Mouse (Mus musculus) brown adipose tissue, adult 24 weeks (tissue): Measurements from ENCODE around the gene G6pc3. TPM values are rescaled to one million over a fixed set of nuclear protein-coding genes. Genes with fewer than 3 reads are reported as not detected.

ENCODE experiments used
- H3K27ac ChIP-seq: fragments of 200-500 bp; replicated peaks from 2 replicates; pipeline ENCODE4 v1.5.1; 2012; ENCODE audit warnings: low read depth, mild to moderate bottlenecking, low read length
- H3K4me1 ChIP-seq: fragments of 200-500 bp; 2 replicates; pipeline ENCODE4 v1.6.1; 2012; ENCODE audit warnings: low read length, mixed read lengths; ENCODE audit not compliant: control insufficient read depth, insufficient read depth, insufficient read length
- H3K4me3 ChIP-seq: fragments of 200-500 bp; 2 replicates; pipeline ENCODE4 v1.5.1; 2012; ENCODE audit warnings: low read depth, mild to moderate bottlenecking, low read length, moderate library complexity; ENCODE audit not compliant: insufficient read depth
- polyA plus RNA-seq: library from polyadenylated mRNA; stranded (reverse); fragments of >200 nt; gene quantifications from 2 replicates; pipeline ENCODE4 v1.2.4, GENCODE M21; 2012; ENCODE audit not compliant: missing spikeins, insufficient read depth, insufficient read length

The G6pc3 gene
- polyA plus RNA-seq, 1 experiment, result 51.7 TPM

DNA sequence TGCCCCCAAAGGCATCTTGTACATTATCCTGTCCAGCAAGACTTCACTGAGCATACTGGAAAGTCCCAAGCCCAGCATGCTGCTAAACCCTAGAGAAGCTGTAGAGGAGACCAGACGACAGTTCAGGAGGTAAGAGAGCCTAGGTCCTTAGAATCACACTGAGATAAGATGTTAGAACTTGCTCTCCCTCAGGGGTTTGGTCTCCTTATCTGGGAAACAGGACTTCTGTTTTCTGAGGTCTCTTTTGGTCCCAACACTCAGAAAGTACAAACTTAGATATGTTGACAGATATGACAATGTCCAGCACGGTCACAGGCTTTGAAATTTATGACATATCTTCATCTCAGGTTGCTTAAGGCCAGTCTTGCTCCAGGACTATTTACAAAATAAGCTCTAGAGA, 46.6 kb downstream of the G6pc3 start:
- no peak overlapping the region for H3K4me3 ChIP-seq
- H3K4me1 ChIP-seq, result no peaks in the 10 kb centered on the region
- H3K27ac ChIP-seq, result no peak overlapping the region

DNA sequence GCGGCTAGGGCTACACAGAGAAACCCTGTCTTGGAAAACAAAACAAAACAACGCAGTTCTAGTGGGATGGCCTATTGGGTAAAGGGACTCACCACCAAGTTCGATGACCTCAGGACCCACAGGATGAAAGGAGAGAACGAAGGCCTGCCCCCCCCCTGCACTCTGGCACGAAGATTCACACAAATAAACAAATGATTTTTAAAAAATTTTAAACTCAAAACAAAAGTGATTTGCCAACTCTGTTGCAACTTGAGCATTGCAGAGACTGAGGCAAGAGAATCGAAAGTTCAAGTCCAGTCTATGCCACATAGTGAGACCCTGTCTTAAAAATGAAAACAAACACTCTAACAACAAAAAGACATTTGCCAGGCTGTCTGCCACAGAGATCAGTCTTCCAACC, 51.2 kb downstream of the G6pc3 start:
- peaks cover 2% of the 10 kb centered on the region; the same call in 1 of the 2 replicates for H3K4me1 ChIP-seq
- no peak overlapping the region for H3K4me3 ChIP-seq
- no peak overlapping the region for H3K27ac ChIP-seq

- no peak overlapping the region for H3K27ac ChIP-seq
- H3K4me1 ChIP-seq, result peaks cover 2% of the 10 kb centered on the region; the same call in 1 of the 2 replicates
- no peak overlapping the region for H3K4me3 ChIP-seq
Observed at GRCm38 (mm10) chr11:102241246-102241645, 51.8 kb downstream of the G6pc3 start.

DNA sequence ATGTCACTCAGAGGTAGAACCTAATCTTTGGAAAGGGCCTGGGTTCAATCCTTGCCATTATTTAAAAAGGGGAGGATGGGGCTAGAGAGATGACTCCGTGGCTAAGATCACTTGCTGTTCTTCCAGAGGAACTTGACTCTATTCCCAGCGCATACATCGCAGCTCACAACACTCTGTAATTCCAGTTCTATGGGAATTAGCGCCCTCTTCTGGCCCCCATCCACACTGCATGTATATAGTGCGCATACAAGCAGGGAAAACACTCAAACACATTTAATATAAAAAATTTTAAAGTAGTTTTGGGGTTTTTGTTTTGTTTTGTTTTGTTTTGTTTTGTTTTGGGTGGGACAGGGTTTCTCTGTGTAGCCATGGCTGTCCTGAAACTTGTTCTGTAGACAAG, 52.5 kb downstream of the G6pc3 start:
- Histone ChIP-seq H3K4me1 (peaks cover 2% of the 10 kb centered on the region; the same call in 1 of the 2 replicates), H3K27ac (no peak overlapping the region), H3K4me3 (no peak overlapping the region)

Other genes starting within 250 kb of the G6pc3 start
- gene Sost, start 222.6 kb upstream of the G6pc3 start, polyA plus RNA-seq, result not detected in 2 replicates
- not detected in 2 replicates for gene Cfap97d1, start 205.3 kb upstream of the G6pc3 start, polyA plus RNA-seq
- 66.5 and 75.1 TPM in 2 replicates for gene Dusp3, start 202.6 kb upstream of the G6pc3 start, polyA plus RNA-seq
- gene Mpp3, start 161.2 kb upstream of the G6pc3 start, polyA plus RNA-seq, result 0.54 and 0.87 TPM in 2 replicates
- 37.7 and 46.4 TPM in 2 replicates for gene Cd300lg, start 148.1 kb upstream of the G6pc3 start, polyA plus RNA-seq
- gene Mpp2, start 101.1 kb upstream of the G6pc3 start, polyA plus RNA-seq, result 3.7 and 7.0 TPM in 2 replicates
- gene Ppy, start 88.3 kb upstream of the G6pc3 start, polyA plus RNA-seq, result not detected in 2 replicates
- gene Pyy, start 81.8 kb upstream of the G6pc3 start, polyA plus RNA-seq, result not detected in 2 replicates
- not detected in 2 replicates for gene Nags, start 44.1 kb upstream of the G6pc3 start, polyA plus RNA-seq
- 3.3 and 7.9 TPM in 2 replicates for gene Tmem101, start 33.2 kb upstream of the G6pc3 start, polyA plus RNA-seq
- gene Lsm12, start 4.3 kb upstream of the G6pc3 start, polyA plus RNA-seq, result 93.7 and 101 TPM in 2 replicates
- 42.2 and 61.6 TPM in 2 replicates for gene Hdac5, start 40.5 kb downstream of the G6pc3 start, polyA plus RNA-seq
- gene BC030867, start 59.3 kb downstream of the G6pc3 start, polyA plus RNA-seq, result not detected in 2 replicates
- 0.48 and 1.0 TPM in 2 replicates for gene Asb16, start 79.1 kb downstream of the G6pc3 start, polyA plus RNA-seq
- gene Tmub2, start 95.3 kb downstream of the G6pc3 start, polyA plus RNA-seq, result 20.5 and 24.2 TPM in 2 replicates
- gene Atxn7l3, start 107.0 kb downstream of the G6pc3 start, polyA plus RNA-seq, result 11.6 and 13.1 TPM in 2 replicates
- gene Ubtf, start 130.1 kb downstream of the G6pc3 start, polyA plus RNA-seq, result 41.7 and 47.6 TPM in 2 replicates
- gene Slc4a1, start 176.6 kb downstream of the G6pc3 start, polyA plus RNA-seq, result 1.2 TPM in 1 of 2 replicates, not detected in the other
- gene Rundc3a, start 203.8 kb downstream of the G6pc3 start, polyA plus RNA-seq, result not detected in 2 replicates
- gene Slc25a39, start 218.3 kb downstream of the G6pc3 start, polyA plus RNA-seq, result 397 and 609 TPM in 2 replicates
- 57.5 and 78.8 TPM in 2 replicates for gene Grn, start 240.7 kb downstream of the G6pc3 start, polyA plus RNA-seq